Mouse (Mus musculus): ENCODE measurements around the gene Mgme1.

Mgme1 gene

GRCm38 (mm10) chr2:144301101-144301500 is 30.6 kb downstream of the Mgme1 start:
- no peak for DNase-seq (ENCODE audit: extremely low read depth, low read depth, low spot score)

GRCm38 (mm10) chr2:144305721-144306294 is 35.3 kb downstream of the Mgme1 start:
- DNase-seq (ENCODE audit: extremely low read depth, low read depth, low spot score): no peak

- DNase-seq (ENCODE audit: extremely low read depth, low read depth, low spot score): no peak
Measured at GRCm38 (mm10) chr2:144308561-144308960, 38.1 kb downstream of the Mgme1 start.

- no peak for DNase-seq (ENCODE audit: extremely low read depth, low read depth, low spot score)
Measured at GRCm38 (mm10) chr2:144310273-144310672, 39.8 kb downstream of the Mgme1 start.

- DNase-seq (ENCODE audit: extremely low read depth, low read depth, low spot score): no peak
Measured at GRCm38 (mm10) chr2:144311372-144311771, 40.9 kb downstream of the Mgme1 start.

- no peak for DNase-seq (ENCODE audit: extremely low read depth, low read depth, low spot score)
Measured at GRCm38 (mm10) chr2:144324218-144324617, 53.8 kb downstream of the Mgme1 start.

- no peak for DNase-seq (ENCODE audit: extremely low read depth, low read depth, low spot score)
Measured at GRCm38 (mm10) chr2:144329451-144329850, 59.0 kb downstream of the Mgme1 start.

GRCm38 (mm10) chr2:144329937-144330336 is 59.5 kb downstream of the Mgme1 start:
- DNase-seq (ENCODE audit: extremely low read depth, low read depth, low spot score): no peak

- DNase-seq (ENCODE audit: extremely low read depth, low read depth, low spot score): no peak
Measured at GRCm38 (mm10) chr2:144330352-144330959, 60.0 kb downstream of the Mgme1 start.
